Mouse (Mus musculus) hindbrain, postnatal 0 days (tissue): ENCODE measurements around the gene Gbp7. TPM values are rescaled to one million over a fixed set of nuclear protein-coding genes. Genes with fewer than 3 reads are reported as not detected.

Source experiments
- ATAC-seq: fragments of 200-750 bp; cut with Nextera tagmentation; 2 replicates; pipeline ENCODE4 v1.8.0; 2017; ENCODE audit warnings: mild to moderate bottlenecking, moderate TSS enrichment, moderate library complexity
- DNase-seq: peaks from one replicate; pipeline ENCODE4 v3.0.0-alpha.2; 2015; ENCODE audit warnings: low spot score
- H3K27ac ChIP-seq: fragments of 300-500 bp; sonication (generic); 2 replicates; pipeline ENCODE4 v1.5.1; 2014; ENCODE audit warnings: mild to moderate bottlenecking
- H3K27me3 ChIP-seq: fragments of 300-500 bp; sonication (generic); 2 replicates; pipeline ENCODE4 v1.6.1; 2014; ENCODE audit warnings: low read length, mixed read lengths; ENCODE audit not compliant: insufficient read depth
- H3K36me3 ChIP-seq: fragments of 300-500 bp; sonication (generic); 2 replicates; pipeline ENCODE4 v1.6.1; 2014; ENCODE audit warnings: low read length, mixed read lengths; ENCODE audit not compliant: insufficient read depth
- H3K4me1 ChIP-seq: fragments of 300-500 bp; sonication (generic); 2 replicates; pipeline ENCODE4 v1.6.1; 2014; ENCODE audit warnings: antibody characterized with exemption, low read length, mixed read lengths; ENCODE audit not compliant: insufficient read depth
- H3K4me2 ChIP-seq: fragments of 300-500 bp; sonication (generic); 2 replicates; pipeline ENCODE4 v1.6.1; 2014; ENCODE audit warnings: low read depth, mild to moderate bottlenecking, low read length, moderate library complexity, mixed read lengths
- H3K4me3 ChIP-seq: fragments of 300-500 bp; sonication (generic); 2 replicates; pipeline ENCODE4 v1.5.1; 2014; ENCODE audit warnings: low read length
- H3K9ac ChIP-seq: fragments of 300-500 bp; sonication (generic); replicated peaks from 2 replicates; pipeline ENCODE4 v1.6.1; 2014; ENCODE audit warnings: mild to moderate bottlenecking, low read length, moderate library complexity, mixed read lengths
- H3K9me3 ChIP-seq: fragments of 300-500 bp; sonication (generic); 2 replicates; pipeline ENCODE4 v1.6.1; 2016; ENCODE audit warnings: low read length, mixed read lengths
- CTCF ChIP-seq: IDR thresholded peaks from 2 replicates; pipeline ENCODE4 v1.5.1; 2016; ENCODE audit warnings: antibody characterized with exemption, control low read depth, low read depth
- WGBS: fragments of 180-500 bp; shearing (Covaris S2); extraction: QIAGEN DNeasy Blood & Tissue Kit; methylation state at CpG from one replicate; pipeline ENCODE4 v1.1.7; 2014; 5-methylcytosine and 5-hydroxymethylcytosine counted together
- polyA plus RNA-seq: library from polyadenylated mRNA; unstranded; fragments of >200 nt; fragmentation: Nextera tagmentation; extraction: Ambion mirVana; gene quantifications from 2 replicates; pipeline ENCODE4 v1.2.1, GENCODE M21; 2015
- total RNA-seq: library from RNA; depleted of rRNA; stranded (reverse); fragments of >200 nt; gene quantifications from 2 replicates; pipeline ENCODE4 v1.2.3, GENCODE M21; 2014

The Gbp7 gene
- total and polyA plus RNA-seq, 2 experiments from 2014 or later: 1.9 to 3.5 TPM

DNA sequence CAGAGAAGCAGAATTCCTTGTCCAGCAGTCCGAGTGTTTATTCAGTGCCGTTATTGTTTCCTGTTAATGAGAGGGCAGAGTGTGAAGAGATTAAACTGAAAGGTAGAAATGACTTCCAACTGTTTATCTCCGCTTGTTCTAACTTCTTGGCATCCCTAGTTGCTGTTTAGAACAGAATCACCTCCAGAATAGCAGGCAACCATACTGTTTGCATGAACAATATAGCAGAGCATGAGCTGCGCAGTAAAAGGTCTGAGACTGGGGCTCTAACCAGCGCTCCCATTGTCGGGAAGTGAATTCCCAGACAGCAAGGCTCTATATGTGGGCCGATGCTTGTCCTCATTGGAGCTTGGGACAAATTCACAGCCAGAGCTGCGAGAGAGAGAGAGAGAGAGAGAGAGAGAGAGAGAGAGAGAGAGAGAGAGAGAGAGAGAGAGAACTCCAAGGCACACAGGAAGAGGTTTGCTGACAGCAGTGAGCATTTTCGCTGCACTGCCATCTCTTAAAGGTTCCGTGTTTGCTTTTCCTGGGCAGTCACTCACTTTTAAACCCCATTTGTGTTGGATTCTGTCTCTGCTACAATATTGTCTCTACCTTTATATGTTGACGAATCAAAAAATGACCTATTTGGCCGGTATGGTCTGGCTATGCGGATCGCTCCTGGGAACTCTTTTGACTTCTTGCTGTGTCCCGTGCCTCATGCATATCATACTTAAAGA, 32.9 kb upstream of the Gbp7 start:
- 63% methylated on average over 15 of the region's 15 CpGs for WGBS
- ATAC-seq: no peak
- H3K36me3 ChIP-seq: no peaks in the 10 kb centered on the region
- no peak for TF ChIP-seq CTCF
- peak overlapping the region; percentile 34 for H3K4me2 ChIP-seq
- no peak overlapping the region for H3K9ac ChIP-seq
- H3K4me3 ChIP-seq: no peak overlapping the region
- no peak overlapping the region for H3K27ac ChIP-seq
- no peaks in the 10 kb centered on the region for H3K27me3 ChIP-seq
- H3K4me1 ChIP-seq: no peaks in the 10 kb centered on the region
- no peaks in the 10 kb centered on the region for H3K9me3 ChIP-seq
- DNase-seq: no peak

DNA sequence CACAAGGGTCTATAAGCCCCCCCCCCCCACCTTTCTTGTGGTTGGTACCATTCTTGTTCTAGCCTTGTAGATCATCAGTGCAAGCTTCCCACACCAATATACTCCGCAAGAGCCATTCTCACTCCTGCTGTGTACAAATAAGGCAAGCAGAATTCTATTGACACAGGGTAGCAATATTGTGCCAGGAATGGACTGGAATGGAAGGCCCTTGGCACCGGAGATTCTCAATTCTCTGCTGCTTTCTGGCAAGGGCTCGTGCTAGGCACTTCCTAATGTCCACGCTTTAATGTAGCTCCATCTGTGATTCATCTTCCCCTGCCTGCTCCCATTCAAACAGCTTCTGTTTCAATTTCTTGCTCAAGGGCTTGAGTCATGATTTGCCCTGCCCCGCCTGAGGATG, 31.2 kb upstream of the Gbp7 start:
- Histone ChIP-seq H3K4me3 (no peak overlapping the region), H3K4me1 (no peaks in the 10 kb centered on the region), H3K9ac (no peak overlapping the region), H3K4me2 (no peak overlapping the region), H3K9me3 (no peaks in the 10 kb centered on the region), H3K36me3 (no peaks in the 10 kb centered on the region), H3K27me3 (no peaks in the 10 kb centered on the region), H3K27ac (no peak overlapping the region)
- peak; percentile 81 for DNase-seq
- peak; percentile 76 for ATAC-seq
- 34% methylated on average over 5 of the region's 5 CpGs for WGBS
- no peak for TF ChIP-seq CTCF

DNA sequence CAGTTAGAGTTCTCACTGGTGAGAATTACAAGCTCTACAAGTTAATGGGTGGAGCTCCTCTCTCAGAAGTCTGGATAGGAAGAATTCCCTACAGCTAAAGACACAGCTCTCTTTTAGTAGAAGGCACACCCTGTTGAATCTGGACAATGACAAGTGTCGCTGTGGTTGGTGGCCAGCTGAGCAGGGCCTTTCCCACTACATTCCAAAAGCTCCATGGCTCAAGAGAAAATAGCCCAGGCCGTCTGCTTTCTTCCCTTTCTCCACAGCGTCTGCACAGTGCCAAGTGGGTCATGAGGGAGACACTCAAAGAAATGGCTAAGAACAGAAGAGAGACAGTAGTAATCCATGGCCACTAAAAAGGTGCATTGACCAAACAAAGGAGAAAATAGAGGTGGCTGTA, 2.0 kb upstream of the Gbp7 start:
- H3K9me3 ChIP-seq: no peaks in the 10 kb centered on the region
- TF ChIP-seq CTCF: no peak
- 31% methylated on average over 3 of the region's 3 CpGs for WGBS
- no peak overlapping the region for H3K9ac ChIP-seq
- no peaks in the 10 kb centered on the region for H3K27me3 ChIP-seq
- ATAC-seq: no peak
- H3K4me2 ChIP-seq: no peak overlapping the region
- H3K4me3 ChIP-seq: no peak overlapping the region
- no peak for DNase-seq
- H3K4me1 ChIP-seq: no peaks in the 10 kb centered on the region
- H3K36me3 ChIP-seq: no peaks in the 10 kb centered on the region
- no peak overlapping the region for H3K27ac ChIP-seq

DNA sequence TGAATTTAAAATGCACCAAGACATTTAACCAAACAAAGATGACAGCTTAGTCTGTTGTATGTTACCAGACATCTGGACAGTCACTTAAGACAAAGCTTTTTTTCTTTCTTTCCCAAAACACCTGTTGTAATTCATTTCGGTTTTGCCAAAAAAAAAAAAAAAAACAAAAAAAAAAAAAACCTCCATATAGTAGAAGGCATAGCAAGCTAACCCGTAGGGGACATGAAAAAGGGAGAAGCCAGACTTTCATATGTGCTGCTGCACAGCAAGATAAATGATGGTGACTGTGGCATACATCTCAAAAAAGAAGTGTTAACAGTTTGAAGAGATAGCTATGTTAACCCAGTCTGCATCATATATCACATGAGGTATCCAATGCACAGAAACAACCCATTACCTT, 545 bp upstream of the Gbp7 start:
- H3K27ac ChIP-seq: peak overlapping the region; percentile 54; the same call in 1 of the 2 replicates
- H3K4me1 ChIP-seq: no peaks in the 10 kb centered on the region
- ATAC-seq (no peak), DNase-seq (peak; percentile 1)
- H3K27me3 ChIP-seq: no peaks in the 10 kb centered on the region
- H3K4me2 ChIP-seq: peak overlapping the region; percentile 84
- H3K36me3 ChIP-seq: no peaks in the 10 kb centered on the region
- TF ChIP-seq CTCF: no peak
- no peaks in the 10 kb centered on the region for H3K9me3 ChIP-seq
- peak overlapping the region; percentile 51 for H3K4me3 ChIP-seq
- WGBS: 62% methylated on average over 2 of the region's 2 CpGs
- peak overlapping the region; percentile 53 for H3K9ac ChIP-seq

DNA sequence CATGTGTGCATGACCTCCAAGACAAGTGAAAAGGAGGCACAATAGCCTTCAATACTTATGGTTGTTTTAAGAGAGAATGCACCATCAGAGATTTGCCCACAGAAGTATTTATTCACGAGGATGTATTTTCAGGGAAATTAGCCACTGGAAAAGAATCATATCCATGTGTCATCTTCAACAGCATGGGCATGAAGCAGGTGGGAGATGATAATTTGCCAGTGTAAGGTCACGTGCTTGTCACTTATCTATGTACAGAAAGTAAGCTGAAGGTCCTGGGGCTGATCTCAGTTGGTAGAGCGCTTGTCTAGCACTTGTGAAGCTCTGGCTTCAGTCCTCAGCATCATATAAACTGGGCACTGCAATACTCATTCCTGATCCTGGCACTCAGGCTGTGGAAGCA, 1.5 kb downstream of the Gbp7 start:
- no peaks in the 10 kb centered on the region for H3K9me3 ChIP-seq
- no peak overlapping the region for H3K27ac ChIP-seq
- DNase-seq (no peak), ATAC-seq (no peak)
- no peaks in the 10 kb centered on the region for H3K4me1 ChIP-seq
- H3K4me2 ChIP-seq: no peak overlapping the region
- WGBS: 89% methylated on average over 3 of the region's 3 CpGs
- TF ChIP-seq CTCF: no peak
- no peaks in the 10 kb centered on the region for H3K27me3 ChIP-seq
- H3K4me3 ChIP-seq: no peak overlapping the region
- H3K36me3 ChIP-seq: no peaks in the 10 kb centered on the region
- no peak overlapping the region for H3K9ac ChIP-seq

DNA sequence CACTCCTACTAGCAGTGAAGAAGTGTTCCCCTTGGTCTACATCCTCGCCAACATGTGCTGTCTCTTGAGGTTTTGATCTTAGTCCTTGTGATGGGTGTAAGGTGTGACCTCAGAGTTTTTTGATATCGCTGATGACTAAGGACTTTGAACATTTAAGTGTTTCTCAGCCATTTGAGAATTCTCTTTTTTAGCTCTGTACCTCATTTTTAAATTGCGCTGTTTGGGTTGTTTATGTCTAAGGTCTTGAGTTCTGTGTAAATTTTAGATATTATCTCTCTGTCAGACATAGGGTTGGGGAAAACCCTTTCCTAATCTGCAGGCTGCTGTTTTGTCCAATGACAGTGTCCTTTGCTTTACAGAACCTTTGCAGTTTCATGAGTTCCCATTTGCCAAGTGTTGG, 3.0 kb downstream of the Gbp7 start:
- H3K27me3 ChIP-seq: no peaks in the 10 kb centered on the region
- H3K4me3 ChIP-seq: no peak overlapping the region
- WGBS: 95% methylated on average over 3 of the region's 3 CpGs
- no peak overlapping the region for H3K27ac ChIP-seq
- no peak overlapping the region for H3K9ac ChIP-seq
- TF ChIP-seq CTCF: no peak
- no peak for ATAC-seq
- H3K4me2 ChIP-seq: no peak overlapping the region
- no peaks in the 10 kb centered on the region for H3K4me1 ChIP-seq
- H3K36me3 ChIP-seq: no peaks in the 10 kb centered on the region
- DNase-seq: no peak
- no peaks in the 10 kb centered on the region for H3K9me3 ChIP-seq

DNA sequence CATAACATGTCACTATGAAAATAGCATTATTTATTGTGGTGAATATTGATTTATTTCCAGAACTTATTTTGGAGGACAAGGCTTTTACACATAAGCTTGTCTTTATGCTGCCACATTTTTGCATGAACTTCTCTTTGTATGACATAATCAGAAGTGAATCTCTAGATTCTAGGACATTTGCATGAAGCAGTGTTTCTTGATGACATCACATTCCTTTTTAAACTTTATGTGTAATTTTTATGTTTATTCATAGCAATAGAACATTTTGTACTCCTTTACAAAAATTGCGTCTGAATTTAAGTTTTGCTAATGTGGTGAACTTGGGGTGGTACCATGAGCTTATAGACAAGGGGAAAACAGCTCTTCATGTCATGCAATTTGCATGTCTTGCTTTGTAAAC, 5.5 kb downstream of the Gbp7 start:
- Histone ChIP-seq H3K4me3 (no peak overlapping the region), H3K9ac (no peak overlapping the region), H3K4me2 (no peak overlapping the region), H3K27me3 (no peaks in the 10 kb centered on the region), H3K9me3 (no peaks in the 10 kb centered on the region), H3K4me1 (no peaks in the 10 kb centered on the region), H3K27ac (no peak overlapping the region), H3K36me3 (no peaks in the 10 kb centered on the region)
- 81% methylated on average over 1 of the region's 1 CpGs for WGBS
- no peak for TF ChIP-seq CTCF
- ATAC-seq: no peak
- no peak for DNase-seq
